Mouse (Mus musculus) ovary, postnatal 10 days (tissue): ENCODE results near the gene F5.

Experiments used
- DNase-seq: peaks from one replicate; pipeline ENCODE4 v3.0.0; 2022; ENCODE audit warnings: low spot score

Gene F5

GRCm38 (mm10) chr1:164158571-164158970, 6.9 kb downstream of the F5 start:
- DNase-seq = no peak

GRCm38 (mm10) chr1:164159781-164160180, 8.1 kb downstream of the F5 start:
- DNase-seq = no peak

GRCm38 (mm10) chr1:164162745-164163144, 11.1 kb downstream of the F5 start:
- DNase-seq = no peak

GRCm38 (mm10) chr1:164168818-164169217, 17.2 kb downstream of the F5 start:
- no peak for DNase-seq

GRCm38 (mm10) chr1:164170434-164170833, 18.8 kb downstream of the F5 start:
- DNase-seq = no peak

GRCm38 (mm10) chr1:164173145-164173544, 21.5 kb downstream of the F5 start:
- no peak for DNase-seq

GRCm38 (mm10) chr1:164176856-164177255, 25.2 kb downstream of the F5 start:
- no peak for DNase-seq

GRCm38 (mm10) chr1:164178429-164178828, 26.8 kb downstream of the F5 start:
- DNase-seq = no peak

- DNase-seq = no peak
These were observed 32.7 kb downstream of the F5 start for GRCm38 (mm10) chr1:164184142-164184870.

GRCm38 (mm10) chr1:164184871-164185223, 33.2 kb downstream of the F5 start:
- no peak for DNase-seq

- no peak for DNase-seq
These were observed 33.7 kb downstream of the F5 start for GRCm38 (mm10) chr1:164185316-164185715.

- no peak for DNase-seq
These were observed 35.4 kb downstream of the F5 start for GRCm38 (mm10) chr1:164187002-164187560.

- no peak for DNase-seq
These were observed 47.9 kb downstream of the F5 start for GRCm38 (mm10) chr1:164199551-164199950.

GRCm38 (mm10) chr1:164208437-164208836, 56.8 kb downstream of the F5 start:
- DNase-seq = no peak

- DNase-seq = no peak
These were observed 59.3 kb downstream of the F5 start for GRCm38 (mm10) chr1:164210899-164211298.

GRCm38 (mm10) chr1:164212686-164213085, 61.0 kb downstream of the F5 start:
- DNase-seq = no peak

GRCm38 (mm10) chr1:164214190-164214589, 62.6 kb downstream of the F5 start:
- DNase-seq = no peak

GRCm38 (mm10) chr1:164215097-164215496, 63.5 kb downstream of the F5 start:
- DNase-seq = no peak

GRCm38 (mm10) chr1:164215540-164215939, 63.9 kb downstream of the F5 start:
- no peak for DNase-seq

- DNase-seq = no peak
These were observed 66.4 kb downstream of the F5 start for GRCm38 (mm10) chr1:164217791-164218685.

- no peak for DNase-seq
These were observed 68.6 kb downstream of the F5 start for GRCm38 (mm10) chr1:164220261-164220660.

- DNase-seq = no peak
These were observed 71.5 kb downstream of the F5 start for GRCm38 (mm10) chr1:164223089-164223488.
